Mouse (Mus musculus) left cerebral cortex, postnatal 36 days (tissue): ENCODE data around the gene Gm128. TPM values are rescaled to one million over a fixed set of nuclear protein-coding genes. Genes with fewer than 3 reads are reported as not detected.
"Not testable (repeated sequence)": the region's sequence is repeated elsewhere in the genome, so short reads cannot be mapped to it uniquely, and the experiment has no call there.

Source experiments
- DNase-seq, 2 experiments: peaks; one replicate each; pipeline ENCODE4 v3.0.0; 2021 to 2022; ENCODE audit warnings: low spot score in 2 of 2, mixed read lengths in 1 of 2
- intact Hi-C: fragments of 180-260 bp; cut with DNase I; formaldehyde crosslinking; loops from one replicate; pipeline ENCODE4 v1.15.1; 2025
- total RNA-seq, 2 experiments: library from RNA; stranded (reverse); gene quantifications; 2 replicates each; pipeline ENCODE4 v1.2.3; 2021

Gm128 gene
- total RNA-seq, 2 experiments from 2014 or later: 0.20 to 0.27 TPM

- intact Hi-C loops, DNase-seq: not testable (repeated sequence)
Measured at GRCm38 (mm10) chr3:95212889-95213608, 28.3 kb downstream of the Gm128 start.

GRCm38 (mm10) chr3:95210585-95210984 lies 30.8 kb downstream of the Gm128 start:
- intact Hi-C loops: no loop called here

GRCm38 (mm10) chr3:95208286-95208685 lies 33.1 kb downstream of the Gm128 start:
- no peak for DNase-seq
- intact Hi-C loops: no loop called here

More at GRCm38 (mm10) chr3:95210585-95210984, 30.8 kb downstream of the Gm128 start:
- no peak for DNase-seq

GRCm38 (mm10) chr3:95203880-95204279 lies 37.5 kb downstream of the Gm128 start:
- intact Hi-C loops: no loop called here
- no peak for DNase-seq

- intact Hi-C loops: no loop called here
- no peak for DNase-seq
Measured at GRCm38 (mm10) chr3:95200562-95200961, 40.8 kb downstream of the Gm128 start.

GRCm38 (mm10) chr3:95200132-95200531 lies 41.3 kb downstream of the Gm128 start:
- DNase-seq: no peak

GRCm38 (mm10) chr3:95199101-95199500 lies 42.3 kb downstream of the Gm128 start:
- DNase-seq: no peak
- intact Hi-C loops: no loop called here

More at GRCm38 (mm10) chr3:95200132-95200531, 41.3 kb downstream of the Gm128 start:
- intact Hi-C loops: no loop called here

- intact Hi-C loops: no loop called here
- DNase-seq: no peak
Measured at GRCm38 (mm10) chr3:95195772-95196171, 45.6 kb downstream of the Gm128 start.

GRCm38 (mm10) chr3:95194721-95195135 lies 46.7 kb downstream of the Gm128 start:
- intact Hi-C loops: no loop called here

More at GRCm38 (mm10) chr3:95194721-95195135, 46.7 kb downstream of the Gm128 start:
- no peak for DNase-seq

Other genes with a start within 250 kb of the Gm128 start
- gene Zfp687, start 226.2 kb downstream of the Gm128 start, total RNA-seq: 10 to 100 TPM; 24.0 to 26.1 TPM
- 100 to 1,000 TPM; 143 to 149 TPM for gene Psmd4, start 199.0 kb downstream of the Gm128 start, total RNA-seq
- 10 to 100 TPM; 51.7 to 56.3 TPM for gene Pip5k1a, start 134.7 kb downstream of the Gm128 start, total RNA-seq
- 10 to 100 TPM; 39.7 to 46.7 TPM for gene Vps72, start 130.6 kb downstream of the Gm128 start, total RNA-seq
- under 1 TPM in 1 of 2 experiments, not detected in 1; 0.88 TPM for gene Tmod4, start 117.1 kb downstream of the Gm128 start, total RNA-seq
- 10 to 100 TPM; 46.1 to 46.4 TPM for gene Scnm1, start 107.6 kb downstream of the Gm128 start, total RNA-seq
- gene Lysmd1, start 107.5 kb downstream of the Gm128 start, total RNA-seq: 10 to 100 TPM; 16.3 to 18.4 TPM
- 1 to 10 TPM; 2.5 TPM for gene Tnfaip8l2, start 99.2 kb downstream of the Gm128 start, total RNA-seq
- 10 to 100 TPM; 20.2 to 21.0 TPM for gene Sema6c, start 81.1 kb downstream of the Gm128 start, total RNA-seq
- gene Gabpb2, start 23.7 kb downstream of the Gm128 start, total RNA-seq: 10 to 100 TPM in 1 of 2 experiments, 1 to 10 TPM in 1; 6.3 to 13.4 TPM
- gene Cdc42se1, start 12.9 kb downstream of the Gm128 start, total RNA-seq: 10 to 100 TPM; 64.4 to 68.0 TPM
- 100 to 1,000 TPM; 292 to 336 TPM for gene Mllt11, start 9.4 kb downstream of the Gm128 start, total RNA-seq
- under 1 TPM; 0.39 to 0.86 TPM for gene Bnipl, start 9.6 kb upstream of the Gm128 start, total RNA-seq
- gene Mindy1, start 39.7 kb upstream of the Gm128 start, total RNA-seq: 10 to 100 TPM; 21.6 to 22.9 TPM
- gene Prune1, start 40.5 kb upstream of the Gm128 start, total RNA-seq: 10 to 100 TPM; 24.9 to 27.0 TPM
- 1 to 10 TPM; 1.1 TPM for gene Anxa9, start 65.6 kb upstream of the Gm128 start, total RNA-seq
- 10 to 100 TPM; 49.2 to 53.5 TPM for gene Cers2, start 73.2 kb upstream of the Gm128 start, total RNA-seq
- 10 to 100 TPM; 29.4 to 40.0 TPM for gene Setdb1, start 115.6 kb upstream of the Gm128 start, total RNA-seq
- not detected for gene 4930558C23Rik, start 161.2 kb upstream of the Gm128 start, total RNA-seq
- gene Arnt, start 192.8 kb upstream of the Gm128 start, total RNA-seq: 10 to 100 TPM; 27.4 to 46.1 TPM